Mouse (Mus musculus): ENCODE results near the gene Olfr161. TPM values are rescaled to one million over a fixed set of nuclear protein-coding genes. Genes with fewer than 3 reads are reported as not detected.
A peak's percentile ranks its signal among the peaks of the same experiment; 100 is the strongest.
"Not testable (repeated sequence)": the region's sequence is repeated elsewhere in the genome, so short reads cannot be mapped to it uniquely, and the experiment has no call there.

Olfr161 gene
- not detected in 2 replicates for polyA plus RNA-seq (2014; fragmentation: Nextera tagmentation; extraction: Ambion mirVana)

DNA sequence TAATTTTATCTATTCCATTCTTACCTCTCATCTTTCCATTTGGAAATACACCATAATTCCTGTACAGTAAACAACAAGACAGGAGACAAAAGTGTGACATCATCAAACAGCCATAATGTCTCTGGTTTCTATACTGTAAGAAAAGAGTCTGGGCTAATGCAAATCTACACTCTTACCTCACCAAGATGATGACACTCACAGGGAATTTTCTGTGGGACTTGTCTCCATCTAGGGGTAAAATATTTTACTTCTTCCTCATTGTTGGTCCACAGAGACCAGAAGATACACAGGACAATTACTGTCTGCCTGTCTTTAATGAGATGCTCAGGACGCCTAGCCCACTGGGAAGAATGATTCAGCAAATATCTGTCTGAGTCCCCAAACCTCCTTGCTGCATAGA lies at the start of gene Olfr161:
Olfr161 (plus strand) TSS at position 352 of the 400 bp plus-strand sequence.
- H3K9ac ChIP-seq (ENCODE audit: low read depth, low read length): no peak within 1 kb of the TSS
- H3K36me3 ChIP-seq (ENCODE audit: control insufficient read depth, insufficient read depth, low read length): no peaks in the 10 kb centered on the region
- no peak within 1 kb of the TSS for H3K4me2 ChIP-seq
- H3K9me3 ChIP-seq (replicated peaks; ENCODE audit: control insufficient read depth, low read length): peaks cover 12% of the 10 kb centered on the region
- whole genome bisulfite sequencing (ENCODE audit: insufficient replicate concordance): 58% methylated on average over 1 of the region's 1 CpGs
- no peak for ATAC-seq (replicated peaks; ENCODE audit: insufficient number of reproducible peaks, low FRiP score, low TSS enrichment)
- no peaks in the 10 kb centered on the region for H3K4me1 ChIP-seq (ENCODE audit: control insufficient read depth, insufficient read depth, low read length)
- no peak within 1 kb of the TSS for H3K27ac ChIP-seq (ENCODE audit: low read depth, low read length)
- H3K27me3 ChIP-seq (ENCODE audit: control insufficient read depth, insufficient read depth, low read length): no peaks in the 10 kb centered on the region
- H3K4me3 ChIP-seq (ENCODE audit: low read depth, low read length): no peak within 1 kb of the TSS

DNA sequence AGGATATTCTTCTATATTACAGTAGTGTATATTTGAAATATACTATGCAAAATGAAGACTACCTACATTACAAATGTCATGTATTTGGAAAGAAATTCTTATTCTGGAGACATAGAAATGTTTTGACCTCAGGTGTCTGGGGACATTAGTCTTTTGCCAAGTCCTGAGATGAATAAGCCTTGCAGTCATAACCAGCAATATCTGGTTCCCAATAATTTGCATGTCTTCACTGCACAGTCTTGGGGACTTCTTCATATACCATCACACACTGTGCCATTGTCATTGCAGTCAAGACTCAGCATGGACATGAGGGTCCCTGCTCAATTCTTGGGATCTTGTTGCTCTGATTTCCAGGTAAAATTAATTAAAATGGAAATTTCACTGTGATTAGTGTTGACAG lies 27.3 kb upstream of the Olfr161 start:
- Histone ChIP-seq H3K4me3 (ENCODE audit: low read depth, low read length) (no peak overlapping the region), H3K4me2 (no peak overlapping the region), H3K27me3 (ENCODE audit: control insufficient read depth, insufficient read depth, low read length) (no peaks in the 10 kb centered on the region), H3K36me3 (ENCODE audit: control insufficient read depth, insufficient read depth, low read length) (no peaks in the 10 kb centered on the region), H3K9me3 (replicated peaks; ENCODE audit: control insufficient read depth, low read length) (peaks cover 2% of the 10 kb centered on the region; the same call in 1 of the 2 replicates), H3K9ac (ENCODE audit: low read depth, low read length) (no peak overlapping the region), H3K4me1 (ENCODE audit: control insufficient read depth, insufficient read depth, low read length) (no peaks in the 10 kb centered on the region), H3K27ac (ENCODE audit: low read depth, low read length) (no peak overlapping the region)
- no peak for ATAC-seq (replicated peaks; ENCODE audit: insufficient number of reproducible peaks, low FRiP score, low TSS enrichment)

DNA sequence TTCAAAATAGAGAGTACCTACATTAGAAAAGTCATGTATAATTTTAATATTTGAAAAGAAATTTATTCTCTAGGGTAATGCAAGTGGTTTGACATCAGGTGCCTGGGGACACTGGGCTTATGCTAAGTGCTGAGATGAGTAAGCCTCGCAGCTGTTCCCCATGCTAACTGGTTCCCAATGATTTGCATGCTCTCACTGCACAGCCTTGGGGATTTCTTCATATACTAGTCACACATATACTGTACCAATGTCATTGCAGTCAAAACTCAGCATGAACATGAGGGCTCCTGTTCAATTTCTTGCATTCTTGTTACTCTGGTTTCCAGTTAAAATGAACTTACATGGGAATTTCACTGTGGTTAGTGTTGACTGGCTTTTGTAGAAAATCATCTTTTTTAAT lies 13.2 kb upstream of the Olfr161 start:
- not testable (repeated sequence) for H3K4me2 ChIP-seq; H3K4me1 ChIP-seq (ENCODE audit: control insufficient read depth, insufficient read depth, low read length); H3K36me3 ChIP-seq (ENCODE audit: control insufficient read depth, insufficient read depth, low read length); H3K27me3 ChIP-seq (ENCODE audit: control insufficient read depth, insufficient read depth, low read length); ATAC-seq (replicated peaks; ENCODE audit: insufficient number of reproducible peaks, low FRiP score, low TSS enrichment); H3K27ac ChIP-seq (ENCODE audit: low read depth, low read length); H3K9me3 ChIP-seq (replicated peaks; ENCODE audit: control insufficient read depth, low read length); H3K9ac ChIP-seq (ENCODE audit: low read depth, low read length); H3K4me3 ChIP-seq (ENCODE audit: low read depth, low read length)
- 56% methylated on average over 1 of the region's 1 CpGs for WGBS (ENCODE audit: insufficient replicate concordance)

DNA sequence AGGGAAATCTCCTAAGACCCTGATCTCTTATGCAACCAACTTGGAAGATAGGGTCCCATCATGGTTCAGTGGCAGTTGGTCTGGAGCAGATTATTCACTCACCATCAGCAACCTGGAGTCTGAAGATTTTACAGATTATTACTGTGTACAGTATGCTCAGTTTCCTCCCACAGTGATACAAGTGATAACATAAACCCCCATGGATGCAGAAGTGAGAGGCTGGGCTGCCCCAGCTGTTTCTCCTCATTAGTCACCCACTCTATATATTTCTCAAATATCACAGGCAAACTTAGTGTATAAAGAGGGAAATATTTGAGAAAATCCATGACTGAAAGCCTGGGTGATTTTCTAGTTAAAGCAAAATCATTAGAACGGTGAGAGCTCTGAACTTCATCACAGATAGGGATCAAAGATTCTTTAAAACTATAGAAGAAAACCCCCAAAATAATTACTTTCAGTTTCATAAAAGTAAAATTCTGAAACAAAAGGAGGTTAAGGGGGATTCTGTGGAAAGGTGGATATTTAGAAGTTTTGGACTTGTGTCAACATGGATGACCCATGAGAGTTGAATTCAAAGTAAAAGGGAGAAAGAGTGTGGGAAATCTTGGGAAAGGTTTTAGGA lies 12.5 kb upstream of the Olfr161 start:
- ATAC-seq (replicated peaks; ENCODE audit: insufficient number of reproducible peaks, low FRiP score, low TSS enrichment); H3K27me3 ChIP-seq (ENCODE audit: control insufficient read depth, insufficient read depth, low read length): not testable (repeated sequence)
- whole genome bisulfite sequencing (ENCODE audit: insufficient replicate concordance): 66% methylated on average over 1 of the region's 1 CpGs

DNA sequence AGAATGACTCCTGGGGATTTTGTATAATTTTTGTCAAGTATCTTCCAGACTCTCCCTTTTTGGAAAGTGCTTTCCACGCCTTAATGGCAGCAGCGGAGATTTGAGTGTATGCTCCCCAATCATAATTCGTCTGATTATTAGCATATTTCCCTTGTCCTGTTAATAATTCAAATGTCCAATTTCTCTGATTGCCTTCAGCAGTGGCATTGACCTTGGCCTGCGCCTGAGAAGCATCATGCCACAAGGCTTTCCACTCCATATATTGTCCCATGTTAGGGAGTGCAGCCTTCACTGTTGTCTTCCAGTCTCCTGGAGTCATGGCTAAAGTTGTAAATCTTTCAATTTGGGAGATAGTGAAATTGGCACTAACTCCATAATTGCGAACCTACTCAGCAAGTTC lies 40.5 kb downstream of the Olfr161 start:
- WGBS (ENCODE audit: insufficient replicate concordance): 78% methylated on average over 5 of the region's 5 CpGs
- not testable (repeated sequence) for H3K27ac ChIP-seq (ENCODE audit: low read depth, low read length); H3K4me3 ChIP-seq (ENCODE audit: low read depth, low read length); H3K9me3 ChIP-seq (replicated peaks; ENCODE audit: control insufficient read depth, low read length); H3K27me3 ChIP-seq (ENCODE audit: control insufficient read depth, insufficient read depth, low read length); H3K36me3 ChIP-seq (ENCODE audit: control insufficient read depth, insufficient read depth, low read length); ATAC-seq (replicated peaks; ENCODE audit: insufficient number of reproducible peaks, low FRiP score, low TSS enrichment); H3K4me2 ChIP-seq; H3K9ac ChIP-seq (ENCODE audit: low read depth, low read length); H3K4me1 ChIP-seq (ENCODE audit: control insufficient read depth, insufficient read depth, low read length)

More for the DNA sequence above, 12.5 kb upstream of the Olfr161 start:
- H3K9ac ChIP-seq (ENCODE audit: low read depth, low read length); H3K4me3 ChIP-seq (ENCODE audit: low read depth, low read length); H3K4me1 ChIP-seq (ENCODE audit: control insufficient read depth, insufficient read depth, low read length); H3K27ac ChIP-seq (ENCODE audit: low read depth, low read length); H3K9me3 ChIP-seq (replicated peaks; ENCODE audit: control insufficient read depth, low read length); H3K36me3 ChIP-seq (ENCODE audit: control insufficient read depth, insufficient read depth, low read length); H3K4me2 ChIP-seq: not testable (repeated sequence)

DNA sequence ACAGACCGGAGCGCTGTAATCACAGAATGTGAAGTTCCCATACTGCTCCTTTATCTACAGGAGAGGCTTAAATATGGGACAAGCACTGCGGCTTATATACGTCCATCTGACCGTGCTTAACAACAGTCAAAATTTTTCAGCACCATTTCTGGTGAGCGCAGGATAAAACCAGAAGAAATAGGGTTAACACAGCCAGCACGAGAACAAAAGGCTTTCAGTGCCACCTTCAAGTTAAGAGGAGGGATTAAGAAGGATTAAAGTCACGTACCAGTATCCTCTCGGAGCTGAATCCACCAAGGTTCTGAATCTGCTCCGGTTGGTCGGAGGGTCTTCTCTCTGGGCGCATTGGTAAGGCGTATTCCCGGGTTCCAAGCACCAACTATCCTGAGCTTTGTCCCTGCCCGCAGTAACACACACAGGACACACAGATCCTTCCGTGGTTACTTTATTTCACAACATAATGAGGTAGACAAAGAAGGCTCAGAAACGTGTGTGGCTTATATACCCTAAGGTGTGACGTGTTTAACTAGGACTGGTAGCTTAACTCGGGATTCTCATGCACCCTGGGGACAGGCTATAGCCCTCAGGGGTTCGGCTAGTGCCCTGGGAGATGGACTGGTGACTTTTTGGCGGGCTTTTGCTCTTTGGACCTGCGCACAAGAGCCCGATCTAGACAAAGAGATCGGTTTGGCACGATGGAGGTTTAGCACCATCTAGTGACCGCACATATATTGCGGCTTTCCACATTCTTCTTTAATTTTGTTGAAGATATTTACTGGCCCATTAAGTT lies 41.9 kb downstream of the Olfr161 start:
- H3K9me3 ChIP-seq (replicated peaks; ENCODE audit: control insufficient read depth, low read length); ATAC-seq (replicated peaks; ENCODE audit: insufficient number of reproducible peaks, low FRiP score, low TSS enrichment); H3K27ac ChIP-seq (ENCODE audit: low read depth, low read length); H3K4me1 ChIP-seq (ENCODE audit: control insufficient read depth, insufficient read depth, low read length); H3K36me3 ChIP-seq (ENCODE audit: control insufficient read depth, insufficient read depth, low read length); H3K27me3 ChIP-seq (ENCODE audit: control insufficient read depth, insufficient read depth, low read length): not testable (repeated sequence)
- WGBS (ENCODE audit: insufficient replicate concordance): 41% methylated on average over 27 of the region's 27 CpGs
- peak overlapping the region; percentile 46 for H3K4me2 ChIP-seq
- peak overlapping the region; percentile 26; the same call in 1 of the 2 replicates for H3K4me3 ChIP-seq (ENCODE audit: low read depth, low read length)
- H3K9ac ChIP-seq (ENCODE audit: low read depth, low read length): peak overlapping the region; percentile 59

Other genes with a start within 250 kb of the Olfr161 start
- not detected in 2 replicates for gene Mefv, start 127.1 kb downstream of the Olfr161 start, polyA plus RNA-seq (2014; fragmentation: Nextera tagmentation; extraction: Ambion mirVana)
- gene Zfp263, start 153.1 kb downstream of the Olfr161 start, polyA plus RNA-seq (2014; fragmentation: Nextera tagmentation; extraction: Ambion mirVana): 20.1 and 21.2 TPM in 2 replicates
- not detected in 2 replicates for gene Olfr15, start 239.8 kb downstream of the Olfr161 start, polyA plus RNA-seq (2014; fragmentation: Nextera tagmentation; extraction: Ambion mirVana)